Mouse (Mus musculus) cerebellum, adult 9-10 months (tissue): ENCODE data around the gene Cars2.
"Not testable (repeated sequence)": the region's sequence is repeated elsewhere in the genome, so short reads cannot be mapped to it uniquely, and the experiment has no call there.

Experiments
- DNase-seq: peaks from one replicate; pipeline ENCODE4 v3.0.0; 2022

Gene Cars2

DNA sequence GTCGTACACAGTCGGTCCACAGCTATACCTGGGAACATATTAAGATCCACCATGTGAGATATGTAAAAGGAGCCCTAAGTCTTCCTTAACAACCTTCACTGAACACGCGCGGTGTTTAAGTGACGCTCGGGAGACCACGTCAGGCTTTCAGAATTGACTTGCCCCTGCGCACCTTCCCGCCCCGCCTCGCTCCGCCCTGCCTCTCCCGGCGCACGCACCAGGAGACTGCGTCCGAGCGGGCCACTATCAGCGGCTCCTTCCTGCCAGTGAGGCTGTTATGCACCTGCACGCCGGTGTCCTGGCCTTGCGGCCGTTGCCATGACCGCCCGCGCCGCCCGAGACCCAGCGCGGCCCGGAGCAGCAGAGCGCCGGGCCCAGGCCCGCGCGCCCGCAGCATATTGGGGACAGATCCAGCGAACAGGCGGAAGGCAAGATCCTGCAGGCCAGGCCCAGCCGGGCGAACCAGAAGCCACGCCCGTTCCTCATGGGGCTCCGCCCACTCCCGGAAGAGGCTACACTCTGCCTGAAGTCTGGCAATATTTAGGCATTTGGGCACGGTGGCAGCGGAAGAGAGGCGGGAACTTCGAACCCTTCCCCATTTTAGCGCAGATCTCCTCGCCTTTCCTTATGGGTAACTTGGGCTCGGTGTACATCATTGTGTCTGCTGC, at the start of gene Cars2:
TSS of gene Cars2 (minus strand) at position 503 of the 668 bp plus-strand sequence.
- peak; percentile 93 for DNase-seq

GRCm38 (mm10) chr8:11593222-11593884, 42.8 kb upstream of the Cars2 start:
- no peak for DNase-seq

- DNase-seq = no peak
Measured at GRCm38 (mm10) chr8:11592296-11592695, 41.7 kb upstream of the Cars2 start.

GRCm38 (mm10) chr8:11591837-11592236, 41.3 kb upstream of the Cars2 start:
- DNase-seq = no peak

DNA sequence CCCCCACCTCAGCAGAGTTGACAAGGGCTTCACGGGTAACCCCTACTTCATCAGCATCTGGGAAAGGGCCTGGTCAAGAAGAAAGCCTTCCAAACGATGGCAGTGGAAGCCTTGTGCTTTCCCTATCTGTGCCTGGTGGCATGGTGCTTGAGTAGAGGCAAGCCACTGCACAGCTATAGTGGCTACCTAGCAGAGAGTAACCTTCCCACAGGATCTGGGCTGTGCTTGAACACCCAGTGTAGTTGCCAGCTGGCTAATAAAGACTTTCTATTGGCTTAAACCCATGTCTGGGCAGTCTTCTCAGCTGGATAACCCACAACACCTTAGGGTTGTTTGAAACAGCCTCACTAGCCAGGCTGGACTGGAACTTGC, 35.8 kb upstream of the Cars2 start:
- DNase-seq = no peak

DNA sequence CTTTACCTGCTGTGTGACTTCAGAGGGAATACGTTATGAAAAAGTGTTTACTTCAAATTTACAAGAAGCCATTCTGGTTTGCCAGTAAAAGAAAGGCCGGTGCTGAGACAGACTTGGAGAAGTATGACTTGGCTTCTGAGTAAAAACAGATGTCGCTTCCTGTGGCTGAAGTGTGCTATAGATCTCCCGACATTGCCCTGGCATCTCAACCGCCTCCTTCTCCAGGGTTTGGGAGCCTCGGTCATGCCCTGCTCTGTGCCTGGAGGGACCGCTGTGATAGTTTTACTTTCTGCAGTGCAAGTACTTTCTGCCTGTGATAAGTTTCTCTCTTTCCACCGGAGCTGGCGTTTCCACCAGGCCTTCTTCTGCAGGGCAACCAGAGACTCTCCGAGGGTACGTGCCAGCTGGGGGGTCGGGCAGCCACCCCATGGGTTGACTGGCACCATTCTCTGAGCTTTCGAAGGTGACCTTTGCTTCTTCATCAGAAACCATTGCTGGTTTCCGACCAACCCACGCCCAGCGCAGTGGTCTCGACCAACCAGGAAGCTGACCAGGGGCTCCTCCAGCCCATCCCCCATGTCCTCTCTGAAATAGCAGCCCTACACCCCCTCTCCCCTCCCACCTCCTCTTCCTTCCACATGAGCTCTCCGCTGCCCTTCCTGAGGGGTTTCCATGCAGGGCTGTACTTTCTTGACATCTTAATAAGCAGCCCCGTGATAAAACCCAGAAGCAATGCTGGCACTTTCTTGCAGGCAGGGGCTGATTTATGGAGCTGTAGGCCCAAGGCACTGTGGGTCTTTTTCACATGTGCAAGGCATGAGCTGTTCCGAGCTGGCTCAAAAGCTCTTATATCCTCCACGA, 35.2 kb upstream of the Cars2 start:
- no peak for DNase-seq

GRCm38 (mm10) chr8:11575604-11576384, 25.2 kb upstream of the Cars2 start:
- no peak for DNase-seq

DNA sequence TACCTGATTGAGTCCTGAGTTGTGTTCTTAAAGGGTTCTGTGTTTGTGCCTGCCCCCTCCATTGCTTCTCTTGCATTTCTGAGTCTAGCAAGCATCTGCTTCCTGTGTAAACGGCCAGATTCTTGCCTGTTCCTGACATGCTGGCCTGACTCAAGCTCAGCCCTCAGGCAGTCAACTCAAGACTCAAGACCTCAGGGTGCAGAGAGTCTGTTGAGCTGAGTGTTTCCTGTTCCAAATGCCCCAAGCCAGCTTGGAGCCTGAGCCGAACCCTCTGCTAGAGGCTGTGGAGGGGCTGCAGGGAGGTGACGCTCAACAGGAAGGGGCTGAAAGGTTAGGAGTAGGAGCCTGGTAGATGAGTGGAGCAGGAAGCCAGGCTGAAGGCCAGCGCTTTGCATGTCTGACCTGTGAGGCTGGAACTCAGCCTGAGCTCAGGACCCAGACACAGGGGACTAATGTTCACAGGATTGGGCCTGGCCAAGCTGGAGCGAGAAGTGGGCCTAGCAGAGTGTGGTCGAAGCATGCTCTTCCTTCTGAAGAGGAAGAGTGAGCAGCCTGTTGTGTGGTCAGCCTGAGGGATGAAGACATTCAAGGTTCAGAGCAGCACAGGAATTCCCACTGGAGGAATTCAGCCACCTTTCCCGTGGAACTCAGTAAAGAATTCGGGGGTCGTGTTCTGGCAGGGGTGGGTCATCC, 24.5 kb upstream of the Cars2 start:
- no peak for DNase-seq

GRCm38 (mm10) chr8:11572428-11572827, 21.8 kb upstream of the Cars2 start:
- DNase-seq = no peak

DNA sequence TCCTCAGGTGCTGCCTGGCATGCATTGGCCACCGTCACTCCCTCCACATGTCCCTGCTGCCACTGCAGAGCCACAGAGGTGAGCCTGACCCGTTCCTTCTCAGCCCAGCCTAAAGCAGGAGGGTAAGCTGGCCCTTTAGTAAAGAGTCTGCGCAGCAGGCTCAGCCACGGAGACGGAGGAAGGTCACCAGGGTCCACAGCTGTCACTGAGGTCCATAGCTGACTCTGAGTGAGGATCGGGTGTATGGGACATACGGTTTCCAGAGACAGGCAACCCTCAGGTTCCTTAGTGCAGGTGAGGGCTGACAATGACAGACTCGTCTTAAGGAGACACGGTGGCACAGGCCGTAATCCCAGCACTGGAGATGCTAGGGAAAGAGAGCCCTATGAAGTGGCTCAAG, 21.4 kb upstream of the Cars2 start:
- DNase-seq = no peak

DNA sequence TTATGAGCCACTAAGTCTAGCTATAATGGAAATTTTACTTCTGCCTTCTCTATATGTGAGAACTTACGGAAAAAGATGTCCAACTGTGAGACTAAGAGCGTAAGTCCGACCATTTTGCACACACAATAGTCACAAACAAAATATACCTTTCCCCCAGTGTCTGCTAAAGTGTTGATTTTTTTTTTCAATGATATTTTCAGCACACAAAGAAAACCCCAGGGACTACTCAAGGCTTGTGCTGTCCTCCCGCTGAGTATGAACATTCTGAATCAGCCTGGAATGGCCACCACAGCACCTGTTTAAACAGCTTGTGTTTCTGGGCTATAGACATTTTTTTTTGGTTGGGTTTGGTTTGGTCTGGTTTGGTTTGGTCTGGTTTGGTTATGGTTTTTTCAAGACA, 20.2 kb upstream of the Cars2 start:
- DNase-seq = no peak

DNA sequence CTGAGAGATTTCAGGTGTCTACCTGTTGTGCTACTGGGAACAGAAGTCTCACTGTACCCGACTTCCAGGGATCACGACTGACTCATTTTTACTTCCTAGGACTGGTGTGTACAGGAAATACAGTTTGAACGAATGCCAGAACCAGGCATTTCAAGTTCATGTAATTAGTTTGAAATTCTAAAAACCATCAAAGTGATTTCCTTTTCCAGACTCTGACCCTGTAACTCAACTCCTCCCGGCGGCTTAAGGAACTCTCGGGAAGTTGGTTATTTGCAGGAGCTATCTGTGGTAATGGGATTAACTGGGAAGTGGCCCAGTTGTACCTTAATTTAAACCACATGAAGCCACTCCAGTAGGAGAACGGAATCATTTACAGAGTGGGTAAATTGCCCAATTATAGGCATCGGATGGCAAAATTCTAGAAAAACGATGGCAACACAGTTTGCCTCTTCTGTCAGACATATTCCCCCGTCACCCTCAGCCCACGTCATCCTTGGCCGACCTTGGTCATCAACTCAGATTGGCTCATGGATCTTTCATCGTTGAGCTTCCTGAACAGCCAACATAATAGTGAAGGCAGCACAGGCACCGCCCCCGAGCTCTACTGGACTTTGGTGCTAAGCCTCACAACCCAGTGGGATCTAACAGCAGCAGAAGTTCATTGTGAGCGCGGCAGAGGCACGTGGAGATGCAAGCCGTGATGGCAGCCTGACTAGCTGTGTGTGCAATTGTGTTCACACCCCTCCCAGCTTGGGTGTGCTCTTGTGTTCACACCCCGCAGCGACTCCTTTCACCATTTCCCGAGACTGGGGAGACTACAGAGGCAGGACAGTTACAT, 18.9 kb upstream of the Cars2 start:
- no peak for DNase-seq

- not testable (repeated sequence) for DNase-seq
Measured at GRCm38 (mm10) chr8:11568193-11568592, 17.6 kb upstream of the Cars2 start.

DNA sequence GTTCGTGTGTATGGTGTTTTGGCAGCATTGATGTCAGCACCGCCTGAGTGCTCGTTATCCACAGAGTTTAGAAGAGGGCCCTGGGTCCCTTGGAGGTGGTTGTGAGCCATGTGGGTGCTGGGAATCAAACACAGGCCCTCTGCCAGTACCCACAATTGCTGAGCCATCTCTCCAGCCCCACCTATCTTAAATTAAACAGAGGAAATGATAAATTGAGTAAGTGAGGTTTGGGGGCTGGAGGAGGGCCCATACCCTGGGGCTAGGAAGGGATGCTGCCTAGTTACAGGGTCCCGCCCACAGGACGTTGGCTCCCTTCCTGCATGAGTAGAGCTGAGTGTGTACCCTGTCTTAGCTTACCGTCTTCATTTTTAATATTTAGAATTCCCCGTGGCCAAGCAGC, 14.1 kb upstream of the Cars2 start:
- DNase-seq = no peak

DNA sequence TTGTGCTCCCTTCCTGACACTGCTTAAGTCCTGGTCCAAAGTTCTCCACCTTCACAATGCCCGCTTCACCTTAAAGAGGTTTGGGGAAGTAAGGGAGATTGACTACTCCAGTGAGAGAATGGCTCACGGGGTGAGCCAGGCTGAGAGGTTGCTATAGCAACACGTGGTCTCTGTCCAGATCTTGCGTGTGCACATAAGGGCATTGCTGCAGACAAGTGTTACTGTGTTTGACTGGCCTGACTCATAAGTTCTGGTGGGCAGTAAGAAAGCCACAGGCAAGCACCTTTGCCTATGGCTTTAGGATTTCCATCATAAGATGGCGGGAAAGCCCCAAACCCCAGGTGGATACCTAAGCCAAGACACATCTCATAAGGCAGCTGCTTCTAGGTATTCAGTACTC, 13.7 kb upstream of the Cars2 start:
- no peak for DNase-seq

DNA sequence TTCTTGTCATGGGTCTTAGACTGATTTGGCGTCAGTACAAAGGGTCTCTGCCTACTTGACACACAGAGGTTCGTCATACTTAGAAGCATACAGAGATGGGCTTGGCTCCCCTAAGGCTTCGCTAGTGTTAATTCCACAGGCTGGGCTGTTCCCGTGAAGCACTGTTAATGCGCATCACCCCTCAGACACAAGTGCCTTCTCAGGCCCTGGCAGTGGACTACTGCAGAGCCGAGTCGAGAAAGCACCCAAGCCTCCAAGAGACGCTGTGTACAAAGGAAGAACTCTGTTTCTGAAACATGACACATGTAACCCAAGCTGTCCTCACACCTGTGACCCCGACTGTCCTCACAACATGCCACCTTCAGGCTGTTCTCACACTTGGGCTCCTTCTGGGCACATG, 9.6 kb upstream of the Cars2 start:
- DNase-seq = peak; percentile 36

GRCm38 (mm10) chr8:11559511-11559910, 8.9 kb upstream of the Cars2 start:
- peak; percentile 46 for DNase-seq

- peak; percentile 98 for DNase-seq
Measured at GRCm38 (mm10) chr8:11557768-11558629, 7.4 kb upstream of the Cars2 start.

GRCm38 (mm10) chr8:11557424-11557767, 6.8 kb upstream of the Cars2 start:
- DNase-seq = no peak

- DNase-seq = peak; percentile 74
Measured at GRCm38 (mm10) chr8:11556691-11557423, 6.3 kb upstream of the Cars2 start.
